Mouse (Mus musculus) c-Kit-positive CD71-negative TER-119-negative erythroid progenitor cells, embryonic 14.5 days (primary cell): ENCODE measurements around the gene Dclk1.
A peak's percentile ranks its signal among the peaks of the same experiment; 100 is the strongest.

ENCODE experiments used
- DNase-seq: peaks from one replicate; pipeline ENCODE4 v3.0.0-alpha.2; 2013; ENCODE audit warnings: low read depth

Gene Dclk1

GRCm38 (mm10) chr3:55333511-55333910, 91.3 kb downstream of the Dclk1 start:
- DNase-seq, result no peak

- no peak for DNase-seq
These were observed 94.7 kb downstream of the Dclk1 start for GRCm38 (mm10) chr3:55336895-55337294.

- no peak for DNase-seq
These were observed 95.5 kb downstream of the Dclk1 start for GRCm38 (mm10) chr3:55337671-55338070.

- DNase-seq, result no peak
These were observed 100.3 kb downstream of the Dclk1 start for GRCm38 (mm10) chr3:55342445-55342844.

- DNase-seq, result no peak
These were observed 105.3 kb downstream of the Dclk1 start for GRCm38 (mm10) chr3:55347371-55348025.

- DNase-seq, result no peak
These were observed 105.8 kb downstream of the Dclk1 start for GRCm38 (mm10) chr3:55348026-55348390.

GRCm38 (mm10) chr3:55350194-55350593, 108.0 kb downstream of the Dclk1 start:
- DNase-seq, result no peak

GRCm38 (mm10) chr3:55351281-55352052, 109.3 kb downstream of the Dclk1 start:
- DNase-seq, result no peak

GRCm38 (mm10) chr3:55352529-55352928, 110.4 kb downstream of the Dclk1 start:
- no peak for DNase-seq

GRCm38 (mm10) chr3:55353169-55353568, 111.0 kb downstream of the Dclk1 start:
- no peak for DNase-seq

- DNase-seq, result no peak
These were observed 111.8 kb downstream of the Dclk1 start for GRCm38 (mm10) chr3:55353909-55354511.

GRCm38 (mm10) chr3:55354765-55355164, 112.6 kb downstream of the Dclk1 start:
- peak; percentile 31 for DNase-seq

GRCm38 (mm10) chr3:55358486-55358885, 116.3 kb downstream of the Dclk1 start:
- DNase-seq, result no peak

- no peak for DNase-seq
These were observed 118.7 kb downstream of the Dclk1 start for GRCm38 (mm10) chr3:55360836-55361235.

GRCm38 (mm10) chr3:55367166-55367565, 125.0 kb downstream of the Dclk1 start:
- no peak for DNase-seq

- DNase-seq, result no peak
These were observed 127.0 kb downstream of the Dclk1 start for GRCm38 (mm10) chr3:55369156-55369555.

GRCm38 (mm10) chr3:55373689-55374088, 131.5 kb downstream of the Dclk1 start:
- DNase-seq, result peak; percentile 20

- no peak for DNase-seq
These were observed 136.4 kb downstream of the Dclk1 start for GRCm38 (mm10) chr3:55378591-55378990.

- no peak for DNase-seq
These were observed 138.3 kb downstream of the Dclk1 start for GRCm38 (mm10) chr3:55380471-55380870.

- DNase-seq, result no peak
These were observed 150.4 kb downstream of the Dclk1 start for GRCm38 (mm10) chr3:55392605-55393004.

- DNase-seq, result no peak
These were observed 151.4 kb downstream of the Dclk1 start for GRCm38 (mm10) chr3:55393549-55393948.

GRCm38 (mm10) chr3:55396792-55397191, 154.6 kb downstream of the Dclk1 start:
- no peak for DNase-seq
